Mouse (Mus musculus): ENCODE data around the gene Rrp15. TPM values are rescaled to one million over a fixed set of nuclear protein-coding genes. Genes with fewer than 3 reads are reported as not detected.

The Rrp15 gene
- 50.8 and 56.4 TPM in 2 replicates for polyA plus RNA-seq (2015; fragmentation: Nextera tagmentation; extraction: Ambion mirVana)

- Histone ChIP-seq H3K27me3 (ENCODE audit: control insufficient read depth, insufficient read depth, low read depth, low read length) (no peaks in the 10 kb centered on the region), H3K4me3 (ENCODE audit: low read length) (peak within 1 kb of the TSS; percentile 77), H3K4me1 (replicated peaks; ENCODE audit: control insufficient read depth, insufficient read depth, low read length) (peaks cover 15% of the 10 kb centered on the region; the same call in 1 of the 2 replicates), H3K9ac (ENCODE audit: low read length) (peak within 1 kb of the TSS; percentile 82), H3K27ac (ENCODE audit: low read length) (peak within 1 kb of the TSS; percentile 73; the same call in 1 of the 2 replicates), H3K9me3 (ENCODE audit: control insufficient read depth, low read length) (no peaks in the 10 kb centered on the region), H3K36me3 (ENCODE audit: control insufficient read depth, insufficient read depth, low read length) (no peaks in the 10 kb centered on the region; the same call in 1 of the 2 replicates), H3K4me2 (ENCODE audit: low read depth, low read length) (peak within 1 kb of the TSS; percentile 83)
- WGBS = under 1% methylated on average over 46 of the region's 46 CpGs
- ATAC-seq (ENCODE audit: low read depth) = peak; percentile 96
Observed at GRCm38 (mm10) chr1:186748724-186749653, at the start of gene Rrp15. Gene Rrp15, minus strand, starts transcription at chr1:186749358.

GRCm38 (mm10) chr1:186797991-186798390 is 48.8 kb upstream of the Rrp15 start:
- H3K4me1 ChIP-seq (replicated peaks; ENCODE audit: control insufficient read depth, insufficient read depth, low read length) = no peaks in the 10 kb centered on the region
- 66% methylated on average over 6 of the region's 6 CpGs for WGBS
- no peak overlapping the region for H3K27ac ChIP-seq (ENCODE audit: low read length)
- H3K9ac ChIP-seq (ENCODE audit: low read length) = no peak overlapping the region
- H3K4me2 ChIP-seq (ENCODE audit: low read depth, low read length) = no peak overlapping the region
- no peak overlapping the region for H3K4me3 ChIP-seq (ENCODE audit: low read length)
- ATAC-seq (ENCODE audit: low read depth) = no peak
- no peaks in the 10 kb centered on the region for H3K36me3 ChIP-seq (ENCODE audit: control insufficient read depth, insufficient read depth, low read length)
- H3K27me3 ChIP-seq (ENCODE audit: control insufficient read depth, insufficient read depth, low read depth, low read length) = no peaks in the 10 kb centered on the region
- no peaks in the 10 kb centered on the region for H3K9me3 ChIP-seq (ENCODE audit: control insufficient read depth, low read length)

GRCm38 (mm10) chr1:186785359-186785758 is 36.2 kb upstream of the Rrp15 start:
- 78% methylated on average over 4 of the region's 4 CpGs for WGBS
- Histone ChIP-seq H3K36me3 (ENCODE audit: control insufficient read depth, insufficient read depth, low read length) (no peaks in the 10 kb centered on the region), H3K27me3 (ENCODE audit: control insufficient read depth, insufficient read depth, low read depth, low read length) (no peaks in the 10 kb centered on the region), H3K27ac (ENCODE audit: low read length) (no peak overlapping the region), H3K4me2 (ENCODE audit: low read depth, low read length) (no peak overlapping the region), H3K9ac (ENCODE audit: low read length) (no peak overlapping the region), H3K4me3 (ENCODE audit: low read length) (no peak overlapping the region), H3K9me3 (ENCODE audit: control insufficient read depth, low read length) (no peaks in the 10 kb centered on the region), H3K4me1 (replicated peaks; ENCODE audit: control insufficient read depth, insufficient read depth, low read length) (no peaks in the 10 kb centered on the region)
- ATAC-seq (ENCODE audit: low read depth) = no peak

GRCm38 (mm10) chr1:186780826-186781225 is 31.7 kb upstream of the Rrp15 start:
- H3K27me3 ChIP-seq (ENCODE audit: control insufficient read depth, insufficient read depth, low read depth, low read length) = no peaks in the 10 kb centered on the region
- H3K27ac ChIP-seq (ENCODE audit: low read length) = peak overlapping the region; percentile 1; the same call in 1 of the 2 replicates
- WGBS = 46% methylated on average over 2 of the region's 2 CpGs
- no peak overlapping the region for H3K4me3 ChIP-seq (ENCODE audit: low read length)
- no peaks in the 10 kb centered on the region for H3K4me1 ChIP-seq (replicated peaks; ENCODE audit: control insufficient read depth, insufficient read depth, low read length)
- no peak overlapping the region for H3K9ac ChIP-seq (ENCODE audit: low read length)
- H3K4me2 ChIP-seq (ENCODE audit: low read depth, low read length) = no peak overlapping the region
- H3K9me3 ChIP-seq (ENCODE audit: control insufficient read depth, low read length) = no peaks in the 10 kb centered on the region
- no peaks in the 10 kb centered on the region for H3K36me3 ChIP-seq (ENCODE audit: control insufficient read depth, insufficient read depth, low read length)
- ATAC-seq (ENCODE audit: low read depth) = peak; percentile 41

GRCm38 (mm10) chr1:186773124-186773523 is 24.0 kb upstream of the Rrp15 start:
- no peak overlapping the region for H3K27ac ChIP-seq (ENCODE audit: low read length)
- no peaks in the 10 kb centered on the region for H3K27me3 ChIP-seq (ENCODE audit: control insufficient read depth, insufficient read depth, low read depth, low read length)
- H3K36me3 ChIP-seq (ENCODE audit: control insufficient read depth, insufficient read depth, low read length) = no peaks in the 10 kb centered on the region
- no peak overlapping the region for H3K4me2 ChIP-seq (ENCODE audit: low read depth, low read length)
- H3K9me3 ChIP-seq (ENCODE audit: control insufficient read depth, low read length) = no peaks in the 10 kb centered on the region
- no peak overlapping the region for H3K4me3 ChIP-seq (ENCODE audit: low read length)
- 56% methylated on average over 3 of the region's 3 CpGs for WGBS
- ATAC-seq (ENCODE audit: low read depth) = no peak
- no peak overlapping the region for H3K9ac ChIP-seq (ENCODE audit: low read length)
- H3K4me1 ChIP-seq (replicated peaks; ENCODE audit: control insufficient read depth, insufficient read depth, low read length) = no peaks in the 10 kb centered on the region

- Histone ChIP-seq H3K9ac (ENCODE audit: low read length) (no peak overlapping the region), H3K4me1 (replicated peaks; ENCODE audit: control insufficient read depth, insufficient read depth, low read length) (no peaks in the 10 kb centered on the region), H3K27me3 (ENCODE audit: control insufficient read depth, insufficient read depth, low read depth, low read length) (no peaks in the 10 kb centered on the region), H3K27ac (ENCODE audit: low read length) (no peak overlapping the region), H3K4me2 (ENCODE audit: low read depth, low read length) (no peak overlapping the region), H3K9me3 (ENCODE audit: control insufficient read depth, low read length) (no peaks in the 10 kb centered on the region), H3K36me3 (ENCODE audit: control insufficient read depth, insufficient read depth, low read length) (no peaks in the 10 kb centered on the region), H3K4me3 (ENCODE audit: low read length) (no peak overlapping the region)
- 52% methylated on average over 8 of the region's 8 CpGs for WGBS
- no peak for ATAC-seq (ENCODE audit: low read depth)
Observed at GRCm38 (mm10) chr1:186772547-186773077, 23.5 kb upstream of the Rrp15 start.

- peak; percentile 80 for ATAC-seq (ENCODE audit: low read depth)
- Histone ChIP-seq H3K4me2 (ENCODE audit: low read depth, low read length) (no peak overlapping the region), H3K27me3 (ENCODE audit: control insufficient read depth, insufficient read depth, low read depth, low read length) (no peaks in the 10 kb centered on the region), H3K27ac (ENCODE audit: low read length) (no peak overlapping the region), H3K4me3 (ENCODE audit: low read length) (no peak overlapping the region), H3K4me1 (replicated peaks; ENCODE audit: control insufficient read depth, insufficient read depth, low read length) (no peaks in the 10 kb centered on the region), H3K9me3 (ENCODE audit: control insufficient read depth, low read length) (no peaks in the 10 kb centered on the region), H3K9ac (ENCODE audit: low read length) (no peak overlapping the region), H3K36me3 (ENCODE audit: control insufficient read depth, insufficient read depth, low read length) (no peaks in the 10 kb centered on the region)
- 33% methylated on average over 6 of the region's 6 CpGs for WGBS
Observed at GRCm38 (mm10) chr1:186772005-186772404, 22.8 kb upstream of the Rrp15 start.

GRCm38 (mm10) chr1:186770659-186771058 is 21.5 kb upstream of the Rrp15 start:
- H3K9ac ChIP-seq (ENCODE audit: low read length) = no peak overlapping the region
- no peak overlapping the region for H3K4me3 ChIP-seq (ENCODE audit: low read length)
- H3K27ac ChIP-seq (ENCODE audit: low read length) = no peak overlapping the region
- H3K9me3 ChIP-seq (ENCODE audit: control insufficient read depth, low read length) = no peaks in the 10 kb centered on the region
- H3K4me1 ChIP-seq (replicated peaks; ENCODE audit: control insufficient read depth, insufficient read depth, low read length) = no peaks in the 10 kb centered on the region
- no peaks in the 10 kb centered on the region for H3K36me3 ChIP-seq (ENCODE audit: control insufficient read depth, insufficient read depth, low read length)
- no peak overlapping the region for H3K4me2 ChIP-seq (ENCODE audit: low read depth, low read length)
- no peak for ATAC-seq (ENCODE audit: low read depth)
- WGBS = 70% methylated on average over 5 of the region's 5 CpGs
- H3K27me3 ChIP-seq (ENCODE audit: control insufficient read depth, insufficient read depth, low read depth, low read length) = no peaks in the 10 kb centered on the region

GRCm38 (mm10) chr1:186768392-186768791 is 19.2 kb upstream of the Rrp15 start:
- ATAC-seq (ENCODE audit: low read depth) = no peak
- H3K27ac ChIP-seq (ENCODE audit: low read length) = no peak overlapping the region
- H3K4me1 ChIP-seq (replicated peaks; ENCODE audit: control insufficient read depth, insufficient read depth, low read length) = no peaks in the 10 kb centered on the region
- H3K36me3 ChIP-seq (ENCODE audit: control insufficient read depth, insufficient read depth, low read length) = no peaks in the 10 kb centered on the region
- H3K4me2 ChIP-seq (ENCODE audit: low read depth, low read length) = no peak overlapping the region
- no peak overlapping the region for H3K4me3 ChIP-seq (ENCODE audit: low read length)
- H3K27me3 ChIP-seq (ENCODE audit: control insufficient read depth, insufficient read depth, low read depth, low read length) = no peaks in the 10 kb centered on the region
- no peaks in the 10 kb centered on the region for H3K9me3 ChIP-seq (ENCODE audit: control insufficient read depth, low read length)
- no peak overlapping the region for H3K9ac ChIP-seq (ENCODE audit: low read length)
- 69% methylated on average over 1 of the region's 1 CpGs for WGBS
